Mouse (Mus musculus) T-helper 1 cell (primary cell): ENCODE measurements around the gene Nav2.

Experiments
- in situ Hi-C: fragments of 300-600 bp; cut with MboI, MseI; formaldehyde crosslinking; loops from one replicate; pipeline ENCODE4 v1.15.1; 2025; ENCODE audit warnings: high pct_unique_total_duplicates

Gene Nav2

GRCm38 (mm10) chr7:49199366-49199765, 290.9 kb downstream of the Nav2 start:
- in situ Hi-C loops, result no loop called here

- in situ Hi-C loops, result no loop called here
These were observed 291.8 kb downstream of the Nav2 start for GRCm38 (mm10) chr7:49200270-49200669.

- in situ Hi-C loops, result no loop called here
These were observed 294.5 kb downstream of the Nav2 start for GRCm38 (mm10) chr7:49202971-49203370.

- in situ Hi-C loops, result no loop called here
These were observed 296.3 kb downstream of the Nav2 start for GRCm38 (mm10) chr7:49204856-49205255.

- in situ Hi-C loops, result no loop called here
These were observed 297.0 kb downstream of the Nav2 start for GRCm38 (mm10) chr7:49205551-49205950.

GRCm38 (mm10) chr7:49206775-49207676, 298.5 kb downstream of the Nav2 start:
- in situ Hi-C loops, result no loop called here

GRCm38 (mm10) chr7:49209526-49209925, 301.0 kb downstream of the Nav2 start:
- in situ Hi-C loops, result no loop called here

GRCm38 (mm10) chr7:49210721-49211120, 302.2 kb downstream of the Nav2 start:
- in situ Hi-C loops, result no loop called here

GRCm38 (mm10) chr7:49213011-49213410, 304.5 kb downstream of the Nav2 start:
- in situ Hi-C loops, result no loop called here

GRCm38 (mm10) chr7:49217786-49218185, 309.3 kb downstream of the Nav2 start:
- in situ Hi-C loops, result no loop called here

GRCm38 (mm10) chr7:49225741-49226140, 317.2 kb downstream of the Nav2 start:
- in situ Hi-C loops, result no loop called here

- in situ Hi-C loops, result no loop called here
These were observed 324.5 kb downstream of the Nav2 start for GRCm38 (mm10) chr7:49232969-49233368.

GRCm38 (mm10) chr7:49234288-49234687, 325.8 kb downstream of the Nav2 start:
- in situ Hi-C loops, result no loop called here

- in situ Hi-C loops, result no loop called here
These were observed 326.8 kb downstream of the Nav2 start for GRCm38 (mm10) chr7:49235271-49235681.

- in situ Hi-C loops, result no loop called here
These were observed 327.3 kb downstream of the Nav2 start for GRCm38 (mm10) chr7:49235821-49236220.

- in situ Hi-C loops, result no loop called here
These were observed 331.9 kb downstream of the Nav2 start for GRCm38 (mm10) chr7:49240461-49240860.

- in situ Hi-C loops, result no loop called here
These were observed 332.8 kb downstream of the Nav2 start for GRCm38 (mm10) chr7:49241229-49241751.

GRCm38 (mm10) chr7:49242261-49242660, 333.7 kb downstream of the Nav2 start:
- in situ Hi-C loops, result no loop called here

GRCm38 (mm10) chr7:49243079-49243478, 334.6 kb downstream of the Nav2 start:
- in situ Hi-C loops, result no loop called here

- in situ Hi-C loops, result no loop called here
These were observed 337.2 kb downstream of the Nav2 start for GRCm38 (mm10) chr7:49245537-49246239.

- in situ Hi-C loops, result no loop called here
These were observed 337.7 kb downstream of the Nav2 start for GRCm38 (mm10) chr7:49246240-49246578.

- in situ Hi-C loops, result no loop called here
These were observed 338.3 kb downstream of the Nav2 start for GRCm38 (mm10) chr7:49246584-49247481.
